Mouse (Mus musculus) cerebellum, adult (tissue): ENCODE measurements at regions not wholly inside any gene's neighbourhood (a gene's known extent, or its start where the extent isn't known, plus 50 kb on each side); places are given as distances from the start of the nearest gene placed in this dataset.

Experiments
- ATAC-seq: cut with Nextera tagmentation; 2 replicates; pipeline ENCODE4 v1.9.2; 2017; ENCODE audit warnings: mild to moderate bottlenecking, moderate library complexity, mixed read lengths; ENCODE audit not compliant: insufficient number of reproducible peaks, low FRiP score, low TSS enrichment

DNA sequence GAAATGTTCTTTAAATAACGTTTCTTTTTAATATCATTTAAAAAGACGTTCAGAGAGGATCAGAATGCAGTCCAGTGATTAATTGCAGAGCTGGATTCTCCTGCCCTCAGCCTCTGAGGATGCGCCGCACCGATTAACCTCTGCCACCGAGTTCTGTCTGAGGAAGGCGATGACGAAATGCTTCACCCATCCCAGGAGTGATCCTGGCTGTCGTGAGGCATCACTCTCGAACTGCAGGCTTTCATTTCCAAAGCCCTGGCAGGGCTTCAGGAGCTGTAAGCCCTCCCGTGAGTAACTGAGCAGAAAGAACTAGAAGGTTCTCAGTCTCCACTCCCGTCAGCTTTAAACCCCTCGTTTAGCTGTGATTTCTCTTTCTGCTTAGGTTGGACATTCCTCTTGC is 157.0 kb upstream of the Pgrmc2 start:
- ATAC-seq = no peak

DNA sequence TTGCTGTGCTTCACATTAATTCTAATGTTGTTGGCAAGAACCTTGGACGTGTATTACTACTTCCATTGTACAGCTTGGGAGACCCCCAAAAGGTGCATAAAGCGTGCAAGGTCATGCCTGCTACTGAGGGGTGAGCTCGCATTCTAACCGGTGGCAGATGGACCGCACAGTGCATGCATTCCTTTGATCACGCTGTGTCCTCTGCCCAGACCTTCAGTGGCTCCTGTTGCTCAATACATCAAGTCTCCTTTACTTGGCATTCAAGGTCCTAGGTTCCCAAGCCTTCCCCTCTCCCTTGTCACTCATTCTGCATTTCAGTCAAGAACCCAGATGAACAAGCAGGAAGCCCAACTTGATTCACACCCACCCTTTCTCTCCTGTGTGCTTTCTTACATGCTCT is 156.4 kb upstream of the Pgrmc2 start:
- ATAC-seq = no peak

DNA sequence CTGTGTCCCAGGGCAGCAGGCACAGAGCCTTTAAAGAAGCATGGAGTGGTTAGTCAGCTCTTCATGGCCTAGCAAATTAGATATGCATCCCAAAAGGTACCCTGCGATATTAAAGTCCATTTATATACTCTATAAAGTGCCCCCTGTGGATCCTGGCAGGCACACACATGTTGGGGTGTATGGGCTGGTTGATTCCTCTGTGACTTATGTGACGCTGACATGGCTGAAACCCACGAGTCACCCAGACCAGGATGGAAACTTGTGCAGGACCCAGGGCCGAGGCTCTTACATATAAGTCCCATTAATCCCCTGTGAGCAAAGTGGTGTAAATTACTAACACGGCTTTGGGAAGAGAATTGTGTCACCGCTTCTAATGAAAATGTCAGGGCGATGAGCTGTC is 155.2 kb upstream of the Pgrmc2 start:
- ATAC-seq = no peak

DNA sequence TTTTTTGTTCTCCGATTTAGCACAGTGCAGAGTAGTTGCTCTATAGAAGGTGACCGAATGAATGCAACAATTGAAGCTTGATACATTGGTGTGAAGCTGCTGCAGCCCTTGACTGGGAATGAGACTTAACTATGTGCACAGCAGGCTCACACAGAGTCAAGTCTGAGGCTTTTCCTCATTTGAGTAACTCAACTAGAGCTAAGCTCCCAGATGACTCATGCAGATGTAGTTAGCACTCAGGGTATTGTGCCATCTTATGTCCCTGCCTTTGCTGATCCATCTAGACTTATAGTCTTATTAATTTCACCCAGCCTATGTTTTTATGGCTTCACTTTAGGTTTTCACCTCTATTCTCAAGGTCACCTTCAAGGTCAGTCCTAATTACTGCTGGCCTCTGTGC is 152.8 kb upstream of the Pgrmc2 start:
- ATAC-seq = no peak

DNA sequence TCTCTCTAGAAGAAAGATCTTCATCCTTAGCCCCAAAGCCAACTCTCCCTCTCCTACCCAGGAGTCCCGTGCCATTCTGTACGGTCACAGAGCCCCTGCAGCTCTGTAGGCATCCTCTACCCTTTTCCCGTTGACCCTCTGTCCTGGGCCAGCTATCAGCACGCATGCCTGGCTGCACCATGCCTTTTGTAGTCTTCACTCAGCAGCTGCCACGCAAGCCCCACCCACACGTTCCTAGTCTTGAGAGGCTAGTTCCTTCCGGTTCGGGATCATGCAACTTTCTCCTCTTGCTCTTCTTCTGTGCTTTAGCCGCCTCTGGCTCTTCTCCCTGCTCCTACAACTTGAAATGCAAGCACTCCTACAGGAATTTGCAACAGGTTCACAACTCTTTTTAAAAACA is 152.1 kb upstream of the Pgrmc2 start:
- no peak for ATAC-seq

DNA sequence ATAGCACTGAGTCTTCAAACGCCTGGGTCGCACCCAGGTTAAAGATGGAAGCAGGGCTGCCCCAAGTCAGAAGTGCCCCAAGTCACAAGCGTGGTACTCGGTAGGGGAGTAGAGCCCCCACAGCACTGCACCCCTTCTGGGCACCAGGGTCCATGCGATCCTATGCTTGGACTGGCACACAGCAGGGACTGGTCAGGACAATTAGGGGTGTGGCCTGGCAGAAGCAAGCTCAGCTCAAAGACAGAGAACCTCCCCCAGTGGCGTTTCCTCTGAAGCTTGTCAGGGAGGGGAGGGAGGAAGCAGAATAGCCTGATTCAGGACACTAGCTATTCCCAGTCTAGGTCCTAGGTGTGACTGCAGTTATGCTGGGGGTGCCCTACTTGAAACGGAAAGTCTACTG is 151.3 kb upstream of the Pgrmc2 start:
- ATAC-seq = no peak

DNA sequence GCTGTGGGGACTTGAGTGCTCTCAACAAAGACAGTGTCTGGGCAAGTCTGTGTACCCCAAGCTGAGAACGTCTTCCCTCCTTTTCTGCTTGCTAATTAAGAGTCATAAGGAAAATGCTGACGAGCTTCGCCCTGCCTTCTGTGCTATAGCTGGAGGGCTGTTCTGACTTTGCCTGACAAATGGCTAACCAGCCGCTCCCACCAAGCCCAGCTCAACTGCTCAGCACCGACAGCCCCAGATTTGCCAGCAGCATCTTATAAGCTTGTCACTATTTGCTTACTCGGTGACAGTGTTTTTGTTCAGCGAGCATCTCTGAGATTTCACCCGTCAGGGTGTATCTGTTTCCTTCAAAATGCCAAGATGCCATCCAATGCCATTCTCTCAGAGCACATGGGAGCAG is 150.6 kb upstream of the Pgrmc2 start:
- ATAC-seq = no peak

DNA sequence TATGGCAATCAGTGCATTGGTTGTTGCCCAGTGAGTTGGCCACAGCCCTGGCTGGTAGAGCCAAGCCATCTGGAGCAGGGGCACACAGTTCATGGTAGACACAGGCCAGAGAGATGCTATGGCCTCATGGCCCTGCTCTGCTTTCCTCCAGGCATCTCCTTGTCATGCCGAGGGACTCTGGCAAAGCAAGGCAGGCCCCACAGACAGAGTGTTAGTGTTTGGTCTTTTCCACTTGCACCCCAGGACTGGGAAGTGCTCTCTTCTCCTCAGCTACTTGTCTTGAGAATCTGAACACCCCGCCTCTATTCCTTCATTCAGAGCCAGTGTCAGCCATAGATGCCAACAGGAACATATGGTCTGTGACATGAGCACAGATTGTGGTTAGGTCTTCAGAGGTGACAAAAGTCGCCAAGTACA is 148.1 kb upstream of the Pgrmc2 start:
- ATAC-seq = peak; percentile 87

DNA sequence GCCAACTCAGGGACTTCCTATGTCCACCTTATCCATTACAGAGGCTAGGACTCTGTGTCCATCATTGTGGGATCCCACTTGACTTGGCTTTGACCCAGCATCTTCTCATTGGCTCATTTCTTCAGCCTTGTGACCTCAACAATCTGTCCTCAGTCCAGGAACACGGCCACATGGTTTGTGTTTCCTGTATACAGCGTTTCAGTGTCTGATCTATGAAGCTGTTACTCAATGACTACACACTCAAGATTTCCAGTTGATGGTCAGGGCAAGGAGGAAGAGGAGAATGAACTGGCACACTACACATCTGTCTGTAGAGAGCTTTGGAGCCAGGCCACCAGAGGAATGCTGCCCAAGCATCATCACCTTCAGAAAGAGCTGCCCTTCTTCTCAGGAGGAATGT is 146.6 kb upstream of the Pgrmc2 start:
- ATAC-seq = no peak

DNA sequence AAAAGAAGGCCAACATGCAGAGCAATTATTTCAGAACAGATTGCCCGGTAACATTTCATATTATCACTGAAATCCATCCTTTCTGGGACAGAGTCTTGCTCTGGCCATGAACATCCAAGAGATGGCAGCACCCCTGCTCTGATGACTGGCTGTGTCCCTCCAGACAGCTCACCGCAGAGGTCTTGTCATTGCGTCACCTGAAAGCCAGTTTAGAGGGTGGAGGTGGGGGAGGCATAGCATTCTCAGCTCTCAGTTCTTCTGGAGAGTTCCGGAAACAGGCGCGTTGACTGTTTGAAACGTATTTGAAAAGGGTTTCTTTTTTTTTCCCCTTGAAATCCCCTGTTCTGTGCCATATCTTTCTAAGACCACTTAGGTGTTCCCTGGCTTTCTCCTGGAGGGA is 145.7 kb upstream of the Pgrmc2 start:
- ATAC-seq = peak; percentile 58; the same call in 1 of the 2 replicates

DNA sequence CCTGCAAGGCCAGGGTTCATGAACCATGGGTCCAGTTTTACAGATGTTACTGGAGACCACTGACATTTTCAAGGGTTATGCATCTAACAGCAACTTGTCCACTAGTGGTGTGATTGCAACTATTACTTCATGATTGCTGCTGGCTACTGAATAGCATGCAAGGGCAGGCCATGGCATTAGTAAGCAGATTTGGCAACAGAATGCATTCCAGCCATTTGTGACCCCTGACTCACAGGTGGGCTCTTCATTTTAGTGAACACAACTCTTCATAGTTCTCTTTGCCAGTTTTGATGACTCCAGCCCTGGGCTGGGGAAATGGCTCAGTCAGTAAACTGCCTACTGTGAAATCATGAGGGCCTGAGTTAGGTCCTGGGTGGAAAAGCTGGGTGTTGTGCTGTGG is 137.9 kb upstream of the Pgrmc2 start:
- no peak for ATAC-seq

DNA sequence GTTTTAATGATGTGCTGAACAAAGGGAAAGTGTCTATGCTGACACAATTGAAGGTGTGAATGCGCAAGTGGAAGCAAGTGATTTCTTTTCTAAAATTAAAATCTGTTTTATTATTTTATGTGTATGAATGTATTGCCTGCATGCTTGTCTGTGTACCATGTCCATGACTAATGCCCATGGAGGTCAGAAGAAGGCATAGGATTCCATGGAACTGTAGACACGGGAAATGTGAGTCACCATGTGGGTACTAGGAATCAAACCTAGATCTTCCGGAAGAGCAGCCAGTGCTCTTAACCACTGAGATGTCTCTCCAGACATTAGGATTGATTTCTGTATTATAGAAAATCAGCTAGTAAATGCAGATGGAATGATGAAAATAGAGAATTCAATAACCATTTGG is 134.9 kb upstream of the Pgrmc2 start:
- no peak for ATAC-seq

DNA sequence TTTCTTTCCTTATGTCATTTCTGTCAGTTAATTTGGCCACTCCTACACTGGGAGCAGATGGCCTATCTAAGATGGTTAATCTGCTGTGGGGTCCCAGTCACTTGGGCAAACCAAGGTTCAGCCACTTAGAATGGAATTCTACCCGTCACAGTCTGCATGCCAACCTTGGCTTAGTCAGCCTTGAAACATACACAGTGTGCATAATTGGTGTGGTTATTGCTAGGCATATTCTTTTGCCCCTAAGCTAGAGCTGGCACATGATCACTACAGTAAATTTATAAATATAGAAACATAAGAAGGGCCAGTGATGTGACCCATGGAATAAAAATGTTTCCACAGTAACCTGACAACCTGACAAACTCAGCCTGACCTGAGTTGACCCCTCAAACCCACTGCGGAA is 130.7 kb upstream of the Pgrmc2 start:
- no peak for ATAC-seq

DNA sequence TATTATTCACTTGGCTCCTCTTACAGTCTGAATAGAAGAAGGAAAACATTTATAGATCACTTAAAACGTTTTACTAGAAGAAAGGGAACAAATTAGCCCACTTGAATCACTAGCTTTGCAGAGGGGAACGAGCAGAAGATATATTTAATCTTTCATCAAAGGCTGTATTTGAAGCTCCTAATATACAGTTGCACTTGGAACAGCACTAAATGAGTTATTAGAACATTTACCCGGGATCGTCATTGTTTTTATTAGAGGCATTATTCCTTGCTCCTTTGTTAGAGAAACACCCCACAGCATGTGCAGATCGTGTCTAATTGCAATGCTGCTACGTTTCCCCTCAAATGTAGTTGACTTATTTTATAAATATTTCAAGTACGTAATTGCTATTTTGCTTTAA is 127.5 kb upstream of the Pgrmc2 start:
- no peak for ATAC-seq

DNA sequence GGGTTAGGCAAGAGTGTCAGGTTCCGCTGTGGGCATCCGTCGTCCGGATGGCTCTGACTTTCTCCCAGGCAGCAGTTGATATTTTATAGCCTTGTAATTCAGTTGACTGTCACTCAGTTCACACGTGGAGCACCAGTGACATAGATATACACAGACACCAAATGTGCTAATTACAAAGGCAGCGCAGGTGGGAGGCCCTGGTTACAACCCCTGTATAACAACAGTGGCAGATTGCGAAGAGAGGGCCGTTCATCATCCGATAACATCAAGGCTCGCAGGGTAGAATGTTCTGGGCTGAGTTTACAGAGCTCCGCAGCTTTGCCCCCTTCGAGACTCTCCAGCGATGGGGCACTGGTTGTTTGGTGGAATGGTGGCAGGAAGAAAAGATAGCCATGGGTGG is 120.0 kb upstream of the Pgrmc2 start:
- ATAC-seq = no peak

DNA sequence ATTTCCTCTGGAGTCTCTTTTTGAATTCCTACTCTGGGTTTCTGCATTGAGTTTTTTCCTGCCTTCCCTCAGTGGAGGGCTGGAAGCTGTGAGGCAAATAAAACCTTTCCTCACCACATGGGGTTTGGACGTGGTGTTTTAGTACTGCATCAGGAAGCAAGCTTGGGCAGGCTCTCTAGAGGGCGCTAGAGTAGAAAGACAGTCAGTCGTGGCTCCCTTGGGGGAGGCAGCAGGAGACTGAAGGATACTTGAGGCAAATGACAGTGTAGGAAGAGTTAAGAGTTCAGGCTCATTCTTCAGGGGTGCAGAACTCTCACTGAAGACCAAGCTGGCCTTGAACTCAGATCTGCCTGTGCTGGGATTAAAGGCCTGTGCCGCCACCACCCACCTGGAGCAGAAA is 118.9 kb upstream of the Pgrmc2 start:
- no peak for ATAC-seq

DNA sequence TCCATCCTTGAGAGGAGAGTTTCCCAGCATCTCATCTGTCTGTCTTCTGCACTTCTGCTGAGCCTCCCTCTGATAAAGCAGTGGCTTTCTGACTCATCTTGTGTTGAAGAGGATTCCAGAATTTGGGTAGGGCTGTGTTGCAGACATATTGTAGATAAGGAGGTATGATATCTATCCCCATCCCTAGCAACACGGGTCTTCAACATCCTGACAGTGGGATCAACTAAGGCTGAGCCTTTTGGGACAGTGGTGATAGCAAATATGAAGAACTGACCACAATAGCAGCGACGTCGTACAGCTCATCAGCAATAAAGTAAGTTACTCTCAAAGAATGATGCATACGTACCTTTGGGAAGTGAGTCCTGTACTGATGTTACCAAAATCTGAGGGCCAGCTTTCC is 117.2 kb upstream of the Pgrmc2 start:
- ATAC-seq = no peak

DNA sequence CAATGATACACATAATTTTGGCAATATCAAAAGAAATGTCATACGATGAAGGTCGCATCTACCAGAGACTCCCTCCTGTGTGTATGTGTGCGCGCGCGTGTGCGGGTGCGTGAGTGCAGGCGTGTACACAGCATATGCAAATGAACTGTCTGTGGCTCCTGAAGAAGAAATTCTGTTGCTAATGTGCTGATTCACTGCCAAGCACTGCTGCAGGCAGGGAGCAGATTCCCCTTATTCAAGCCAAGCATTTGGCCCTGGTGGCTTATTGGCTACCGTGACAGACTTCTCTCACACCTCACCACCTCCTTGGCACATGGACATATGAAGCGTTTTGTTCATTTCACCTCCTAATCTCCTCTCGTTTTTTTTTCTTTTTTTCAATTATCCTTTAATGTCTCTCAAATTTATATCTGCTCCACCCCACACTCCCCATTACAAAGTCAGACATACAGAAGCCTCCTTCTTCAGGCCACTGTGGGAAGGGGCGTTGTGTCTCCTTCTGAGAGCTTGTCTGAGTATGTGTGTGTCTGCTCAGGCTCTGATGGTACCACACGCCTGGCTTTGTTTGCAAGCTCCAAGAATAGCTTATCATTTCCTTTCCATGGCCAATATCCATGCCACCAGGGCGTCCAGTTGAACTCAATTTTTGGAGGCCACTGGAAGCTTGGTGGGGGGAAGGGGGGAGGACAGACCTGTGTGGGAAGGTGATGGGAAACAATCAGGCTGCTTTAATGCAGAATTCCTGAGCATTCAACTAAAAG is 115.5 kb upstream of the Pgrmc2 start:
- peak; percentile 59 for ATAC-seq

DNA sequence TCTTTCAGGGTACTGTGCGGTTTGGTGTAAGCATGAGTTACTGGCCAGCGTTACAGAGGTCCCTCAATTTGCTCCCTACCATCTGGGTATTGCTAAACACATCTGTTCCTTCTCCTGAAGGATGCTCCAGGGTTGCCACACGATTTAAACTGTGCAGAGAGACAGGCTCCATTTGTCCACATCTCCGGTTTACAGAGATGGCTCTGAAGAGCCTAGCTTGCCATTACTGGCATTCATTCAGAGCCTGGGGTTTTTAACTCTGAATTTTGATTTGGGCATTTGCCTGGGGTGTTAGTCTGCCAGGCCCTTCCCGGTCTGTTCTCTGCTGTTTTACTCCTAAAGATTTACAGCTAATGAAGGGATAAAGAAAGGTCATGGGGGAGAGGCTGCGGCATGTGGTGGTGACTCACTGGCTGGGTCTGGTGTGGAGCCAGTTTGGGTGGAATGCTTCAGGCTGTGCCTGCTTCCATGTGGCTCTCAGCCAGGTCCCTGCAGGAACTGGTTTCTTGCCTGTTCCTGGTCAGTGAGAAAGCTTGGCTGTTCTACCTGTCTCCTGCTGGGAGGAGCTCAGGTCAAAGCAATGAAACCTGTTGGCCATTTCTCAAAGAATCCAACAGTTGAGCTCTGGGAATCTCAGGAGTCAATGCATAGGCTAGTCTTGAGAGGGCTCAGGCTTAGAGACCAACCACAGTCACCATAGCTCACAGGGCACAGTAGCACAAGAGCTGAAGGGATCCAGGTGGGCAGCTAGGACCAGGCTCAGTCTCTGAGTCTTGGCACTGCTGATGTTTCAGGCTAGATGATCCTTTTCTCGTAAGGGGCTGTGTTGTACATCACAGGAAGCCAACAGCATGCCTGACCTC is 112.5 kb upstream of the Pgrmc2 start:
- ATAC-seq = peak; percentile 93

DNA sequence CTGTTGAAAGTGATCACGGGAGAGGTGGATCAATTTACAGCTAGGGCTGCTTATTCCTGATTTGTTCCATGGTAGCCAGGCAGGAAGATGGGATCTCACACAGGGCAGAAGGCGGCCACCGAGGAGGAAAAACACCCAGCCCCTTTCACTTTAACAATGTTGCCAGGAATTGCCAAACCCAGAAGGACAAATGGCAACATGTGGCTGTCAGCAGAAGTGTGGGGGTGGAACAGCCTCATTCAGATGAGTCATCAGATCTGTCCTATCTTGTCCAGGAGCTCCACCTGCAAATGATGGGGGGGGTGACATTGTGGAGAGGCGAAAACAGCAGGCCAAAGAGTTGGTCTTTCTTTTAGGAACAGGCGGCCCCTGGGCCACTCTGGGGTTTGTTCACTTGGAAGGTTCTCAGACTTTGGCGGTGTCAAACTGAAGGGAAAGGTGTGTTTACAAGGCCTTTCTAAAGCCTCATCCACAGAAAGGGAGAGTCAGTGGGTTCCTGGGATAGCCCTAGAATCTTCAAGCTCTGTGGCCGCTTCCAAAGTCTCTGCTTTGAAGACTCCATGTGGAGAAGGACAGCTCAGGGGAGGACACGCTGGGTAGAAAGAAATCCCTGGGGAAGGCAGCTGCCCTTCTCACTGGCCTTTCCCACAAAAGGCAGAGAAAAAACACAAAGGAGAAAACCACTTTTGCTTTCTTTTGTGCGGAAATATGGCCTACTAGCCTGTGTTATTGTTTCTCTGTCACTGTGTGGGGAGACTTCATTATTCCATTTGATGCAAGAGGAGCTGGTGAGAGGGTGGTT is 111.7 kb upstream of the Pgrmc2 start:
- no peak for ATAC-seq
